Mouse (Mus musculus): ENCODE measurements around the gene Nup107.

DNA sequence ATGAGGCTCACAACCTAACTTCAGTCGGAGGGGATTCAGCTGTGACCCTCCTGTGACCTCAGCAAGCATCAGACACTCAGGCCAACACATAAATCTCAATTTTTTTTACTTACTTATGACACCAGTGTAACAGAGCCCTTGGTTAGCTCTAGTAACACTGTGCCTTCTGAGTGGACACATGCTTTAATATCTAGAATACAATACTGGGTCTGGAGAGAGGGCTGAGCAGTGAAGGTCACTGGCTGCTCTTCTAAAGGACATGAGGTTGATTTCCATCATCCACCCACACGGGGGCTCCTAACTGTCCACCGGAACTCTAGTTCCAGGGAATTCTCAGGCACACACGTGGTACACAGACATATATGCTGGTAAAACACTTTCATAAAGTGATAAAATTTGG lies 13.6 kb downstream of the Nup107 start:
- TF ChIP-seq ZKSCAN1 (IDR thresholded peaks at IDR 0.05; ENCODE audit: low read depth, low read length) (no peak), GATA1 (IDR thresholded peaks at IDR 0.05; ENCODE audit: low read depth, low read length) (no peak), MEF2A (IDR thresholded peaks at IDR 0.05; ENCODE audit: extremely low read depth, insufficient replicate concordance, low read depth, low read length, poor library complexity, severe bottlenecking) (no peak), NRF1 (IDR thresholded peaks at IDR 0.05; ENCODE audit: insufficient read depth, low read depth, low read length, poor library complexity, severe bottlenecking) (no peak), CTCF (IDR thresholded peaks at IDR 0.05 in 2 of 3, conservative IDR thresholded peaks at IDR 0.05 in 1 of 3; ENCODE audit: control insufficient read depth in 1 of 3, insufficient read depth in 1 of 3, low read depth in 2 of 3, low read length in 3 of 3, poor library complexity in 1 of 3, severe bottlenecking in 1 of 3) (no peak), JUND (IDR thresholded peaks at IDR 0.05; ENCODE audit: low read depth, low read length) (no peak), CHD2 (IDR thresholded peaks at IDR 0.05; ENCODE audit: low read length) (no peak), ETS1 (IDR thresholded peaks at IDR 0.05; ENCODE audit: low read depth, low read length) (no peak), SMC3 (IDR thresholded peaks at IDR 0.05; ENCODE audit: low read depth, low read length) (no peak), POLR2A (IDR thresholded peaks at IDR 0.05; ENCODE audit: control insufficient read depth in 1 of 2, insufficient read depth in 1 of 2, low read depth in 1 of 2, low read length in 2 of 2, poor library complexity in 1 of 2) (no peak), HCFC1 (IDR thresholded peaks at IDR 0.05; ENCODE audit: low read depth, low read length) (no peak), POLR2AphosphoS2 (IDR thresholded peaks at IDR 0.05; ENCODE audit: low read length) (no peak), MAX (IDR thresholded peaks at IDR 0.05; ENCODE audit: low read length) (no peak), USF2 (IDR thresholded peaks at IDR 0.05; ENCODE audit: borderline replicate concordance in 1 of 2, insufficient read depth in 1 of 2, low read depth in 1 of 2, low read length in 2 of 2) (no peak)
